Mouse (Mus musculus): ENCODE measurements at regions not wholly inside any gene's neighbourhood (a gene's known extent, or its start where the extent isn't known, plus 50 kb on each side); places are given as distances from the start of the nearest gene placed in this dataset.
"Not testable (repeated sequence)": the region's sequence is repeated elsewhere in the genome, so short reads cannot be mapped to it uniquely, and the experiment has no call there.

DNA sequence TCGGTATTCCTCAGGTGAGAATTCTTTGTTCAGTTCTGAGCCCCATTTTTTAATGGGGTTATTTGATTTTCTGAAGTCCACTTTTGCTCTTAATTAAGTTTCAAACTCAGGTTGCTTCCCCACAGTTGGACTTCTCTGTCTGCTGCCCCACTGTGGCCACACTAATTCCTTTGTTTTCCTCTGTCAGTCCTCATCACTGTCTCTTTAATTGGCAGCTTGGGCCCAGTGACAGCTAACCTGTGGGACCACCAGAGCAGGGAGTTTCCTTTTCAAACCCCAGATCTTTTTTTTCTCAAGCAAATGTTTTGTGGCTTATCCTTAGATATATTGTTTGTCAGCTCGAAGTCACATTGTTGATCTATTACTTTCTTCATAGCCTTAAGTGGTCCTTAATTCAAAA, 183.9 kb downstream of the Zfp619 start:
- TF ChIP-seq POU5F1 (IDR thresholded peaks at IDR 0.05; ENCODE audit: borderline replicate concordance, low read length), result no peak
- TF ChIP-seq NANOG (IDR thresholded peaks at IDR 0.05; ENCODE audit: borderline replicate concordance, low read length), result no peak
- Histone ChIP-seq H3K4me1 (replicated peaks; ENCODE audit: low read depth, low read length) (peaks cover 18% of the 10 kb centered on the region), H3K36me3 (ENCODE audit: insufficient read depth, low read length) (no peaks in the 10 kb centered on the region), H3K27me3 (ENCODE audit: insufficient read depth, low read length) (no peaks in the 10 kb centered on the region), H3K9me3 (ENCODE audit: low read length) (no peaks in the 10 kb centered on the region), H3K4me3 (replicated peaks; ENCODE audit: low read length) (no peak overlapping the region)

DNA sequence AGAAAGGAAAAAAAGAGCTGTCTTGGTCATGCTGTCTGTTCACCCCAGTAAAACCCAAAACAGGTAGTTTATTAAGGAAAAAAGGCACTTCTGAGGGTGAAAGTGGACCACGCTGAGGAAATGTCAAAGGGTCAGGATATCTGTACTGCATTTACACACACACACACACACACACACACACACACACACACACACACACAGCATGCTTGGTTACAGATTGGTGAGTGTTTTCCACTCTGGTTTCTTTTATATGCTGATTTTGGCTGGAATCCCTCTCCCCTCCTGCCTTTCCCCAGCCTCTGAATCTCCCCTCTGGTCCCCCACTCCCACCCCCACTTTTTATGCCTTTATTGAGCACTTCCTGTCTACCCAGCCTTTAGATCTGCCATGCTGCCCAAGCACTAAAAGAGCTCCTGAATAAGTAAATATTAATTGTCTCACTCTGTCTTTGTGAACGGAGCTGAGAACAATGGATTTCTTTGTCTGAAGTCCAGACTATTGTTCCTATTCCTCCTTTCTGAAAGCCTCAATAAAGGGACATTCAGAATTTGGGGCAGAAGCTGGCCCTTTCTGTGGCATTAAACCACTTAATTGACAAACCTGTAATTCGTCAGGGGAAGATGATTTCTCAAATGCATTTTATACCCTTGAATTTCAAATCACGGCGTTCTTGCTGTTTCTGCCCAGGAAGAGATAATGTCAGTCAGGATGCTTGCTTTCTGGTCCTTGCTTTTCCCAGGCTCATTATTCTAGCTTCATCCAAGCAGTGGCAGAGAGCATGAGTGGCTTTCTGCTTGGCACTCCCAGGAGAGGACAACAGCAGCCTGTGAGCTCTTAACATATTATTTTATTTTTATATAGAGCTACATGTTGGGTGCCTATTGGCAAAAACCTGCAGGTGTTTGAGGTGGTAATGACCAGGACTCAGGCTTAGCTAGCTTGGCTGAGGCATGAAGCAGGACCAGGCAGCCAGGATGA, 187.8 kb downstream of the Zfp619 start:
- Histone ChIP-seq H3K4me3 (replicated peaks; ENCODE audit: low read length) (no peak overlapping the region), H3K27me3 (ENCODE audit: insufficient read depth, low read length) (no peaks in the 10 kb centered on the region), H3K9me3 (ENCODE audit: low read length) (no peaks in the 10 kb centered on the region), H3K36me3 (ENCODE audit: insufficient read depth, low read length) (no peaks in the 10 kb centered on the region), H3K4me1 (replicated peaks; ENCODE audit: low read depth, low read length) (peaks cover 18% of the 10 kb centered on the region)
- no peak for TF ChIP-seq POU5F1 (IDR thresholded peaks at IDR 0.05; ENCODE audit: borderline replicate concordance, low read length)
- no peak for TF ChIP-seq CTCF (conservative IDR thresholded peaks at IDR 0.05; ENCODE audit: low read length)
- TF ChIP-seq NANOG (IDR thresholded peaks at IDR 0.05; ENCODE audit: borderline replicate concordance, low read length), result no peak

DNA sequence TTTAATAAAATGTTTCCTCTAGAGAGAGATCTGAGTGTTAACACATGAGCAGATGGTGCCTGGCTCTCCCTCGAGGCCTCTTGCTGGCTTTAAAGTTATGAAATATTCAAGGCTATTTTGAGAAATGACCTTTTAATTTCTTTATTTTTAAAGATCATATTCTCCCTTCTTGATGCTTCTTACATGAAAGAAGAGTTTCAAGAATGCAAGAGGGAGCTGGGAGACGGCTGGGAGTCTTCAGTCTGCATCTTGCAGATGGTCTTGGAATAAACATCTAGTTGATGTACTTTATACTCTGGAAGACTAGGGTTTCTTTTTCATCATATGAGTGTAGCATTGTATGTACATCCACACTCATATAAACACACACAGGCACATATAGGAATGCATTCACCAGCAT, 189.0 kb downstream of the Zfp619 start:
- Histone ChIP-seq H3K9me3 (ENCODE audit: low read length) (no peaks in the 10 kb centered on the region), H3K27me3 (ENCODE audit: insufficient read depth, low read length) (no peaks in the 10 kb centered on the region), H3K36me3 (ENCODE audit: insufficient read depth, low read length) (no peaks in the 10 kb centered on the region), H3K4me3 (replicated peaks; ENCODE audit: low read length) (no peak overlapping the region), H3K4me1 (replicated peaks; ENCODE audit: low read depth, low read length) (peaks cover 18% of the 10 kb centered on the region)
- no peak for TF ChIP-seq NANOG (IDR thresholded peaks at IDR 0.05; ENCODE audit: borderline replicate concordance, low read length)
- no peak for TF ChIP-seq CTCF (conservative IDR thresholded peaks at IDR 0.05; ENCODE audit: low read length)
- TF ChIP-seq POU5F1 (IDR thresholded peaks at IDR 0.05; ENCODE audit: borderline replicate concordance, low read length), result no peak

DNA sequence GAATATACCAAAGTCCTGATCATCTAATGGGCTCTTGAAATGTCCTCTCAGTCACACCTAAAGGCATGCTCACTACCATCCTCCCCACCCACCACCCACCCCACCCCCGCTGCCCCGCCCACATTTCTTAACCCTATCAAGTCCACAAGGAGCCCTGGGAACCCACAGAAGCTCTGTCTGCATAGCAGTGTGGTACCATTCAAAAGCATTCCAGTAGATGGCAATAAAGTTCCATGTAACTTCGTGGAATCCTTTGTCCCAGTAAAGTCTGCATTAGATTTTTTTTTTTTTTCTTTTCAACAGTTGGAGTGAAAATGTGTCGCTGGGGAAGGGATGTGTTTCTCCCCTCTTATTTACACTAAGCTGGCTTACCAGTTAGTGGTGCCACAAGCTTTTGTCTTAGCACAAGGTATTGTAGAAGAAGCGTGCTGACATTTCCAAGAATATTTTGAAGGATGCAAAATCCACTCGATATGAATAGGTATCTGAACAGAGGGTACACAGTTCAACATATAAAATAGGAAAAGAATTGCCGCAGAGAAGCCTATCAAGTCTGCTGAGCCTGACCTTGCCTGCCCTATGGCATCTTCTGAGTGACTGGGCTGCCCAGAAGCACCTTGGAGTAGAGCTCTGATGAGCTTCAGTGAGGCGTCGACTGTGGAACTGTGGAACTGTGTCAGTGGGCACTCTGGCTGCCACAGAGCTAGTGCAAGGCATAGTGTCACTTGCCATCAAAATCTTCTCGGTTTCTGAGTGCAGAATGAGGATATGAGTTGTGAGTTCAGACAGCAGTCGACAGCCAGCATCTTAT, 199.0 kb downstream of the Zfp619 start:
- no peaks in the 10 kb centered on the region; the same call in 1 of the 2 replicates for H3K27me3 ChIP-seq (ENCODE audit: insufficient read depth, low read length)
- H3K4me1 ChIP-seq (replicated peaks; ENCODE audit: low read depth, low read length), result peaks cover 5% of the 10 kb centered on the region; the same call in 1 of the 2 replicates
- no peak for TF ChIP-seq NANOG (IDR thresholded peaks at IDR 0.05; ENCODE audit: borderline replicate concordance, low read length)
- TF ChIP-seq CTCF (conservative IDR thresholded peaks at IDR 0.05; ENCODE audit: low read length), result no peak
- no peak for TF ChIP-seq POU5F1 (IDR thresholded peaks at IDR 0.05; ENCODE audit: borderline replicate concordance, low read length)
- H3K4me3 ChIP-seq (replicated peaks; ENCODE audit: low read length), result no peak overlapping the region
- H3K9me3 ChIP-seq (ENCODE audit: low read length), result peaks cover 7% of the 10 kb centered on the region; the same call in 1 of the 2 replicates
- H3K36me3 ChIP-seq (ENCODE audit: insufficient read depth, low read length), result no peaks in the 10 kb centered on the region

DNA sequence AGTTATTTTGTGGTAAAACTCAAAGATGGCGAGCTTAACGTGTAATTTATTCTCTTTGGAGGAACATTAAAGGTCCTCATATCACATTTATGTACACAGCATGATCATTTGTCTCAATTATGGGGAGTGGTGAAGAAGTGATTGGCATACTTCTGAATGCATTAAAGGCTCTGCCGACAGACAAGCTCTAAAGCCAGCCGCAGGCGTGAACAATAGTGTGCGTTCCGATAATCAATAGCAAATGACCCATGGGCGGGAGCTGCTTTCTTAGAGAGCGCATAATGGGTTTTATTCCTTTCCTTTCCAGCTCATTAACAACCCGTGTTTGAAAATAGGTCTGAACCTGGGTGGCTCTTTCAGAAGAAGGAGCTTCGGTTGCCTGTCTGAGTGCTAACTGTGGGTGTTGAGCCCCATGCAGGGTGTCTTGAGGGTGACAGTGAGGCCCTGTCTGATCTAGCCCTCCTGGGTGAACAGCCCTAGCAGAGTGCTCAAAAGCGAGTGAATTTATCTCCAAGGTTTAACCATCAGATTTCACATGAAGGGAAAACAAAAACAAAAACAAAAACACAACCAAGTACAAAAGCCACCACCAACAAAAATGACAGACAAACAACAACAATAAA, 210.5 kb downstream of the Zfp619 start:
- TF ChIP-seq CTCF (conservative IDR thresholded peaks at IDR 0.05; ENCODE audit: low read length), result no peak
- no peak for TF ChIP-seq POU5F1 (IDR thresholded peaks at IDR 0.05; ENCODE audit: borderline replicate concordance, low read length)
- TF ChIP-seq NANOG (IDR thresholded peaks at IDR 0.05; ENCODE audit: borderline replicate concordance, low read length), result no peak
- no peaks in the 10 kb centered on the region for H3K36me3 ChIP-seq (ENCODE audit: insufficient read depth, low read length)
- H3K27me3 ChIP-seq (ENCODE audit: insufficient read depth, low read length), result no peaks in the 10 kb centered on the region
- H3K9me3 ChIP-seq (ENCODE audit: low read length), result no peaks in the 10 kb centered on the region
- no peak overlapping the region for H3K4me3 ChIP-seq (replicated peaks; ENCODE audit: low read length)
- H3K4me1 ChIP-seq (replicated peaks; ENCODE audit: low read depth, low read length), result peaks cover 6% of the 10 kb centered on the region

DNA sequence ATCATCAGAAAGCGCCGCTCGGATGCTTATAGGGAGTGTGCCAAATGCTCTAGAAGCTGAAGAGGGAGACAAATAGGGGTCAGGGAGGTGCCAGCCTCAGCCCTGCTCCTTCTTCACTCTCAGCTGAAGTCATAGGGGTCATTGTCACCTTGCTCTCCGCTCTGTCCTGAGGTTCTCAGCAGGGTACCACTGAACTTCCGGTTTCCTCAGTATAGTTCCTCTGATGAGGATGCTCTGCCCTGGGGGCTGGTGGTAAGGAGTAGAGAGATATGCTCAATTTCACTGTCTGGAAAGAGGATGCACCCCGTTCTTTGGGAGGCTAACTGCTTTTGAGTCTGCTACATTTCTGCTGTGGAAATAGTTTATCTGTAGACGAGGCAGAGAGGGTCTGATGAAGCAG, 211.4 kb downstream of the Zfp619 start:
- Histone ChIP-seq H3K9me3 (ENCODE audit: low read length) (no peaks in the 10 kb centered on the region), H3K36me3 (ENCODE audit: insufficient read depth, low read length) (no peaks in the 10 kb centered on the region), H3K4me3 (replicated peaks; ENCODE audit: low read length) (no peak overlapping the region), H3K27me3 (ENCODE audit: insufficient read depth, low read length) (no peaks in the 10 kb centered on the region), H3K4me1 (replicated peaks; ENCODE audit: low read depth, low read length) (peaks cover 6% of the 10 kb centered on the region)
- no peak for TF ChIP-seq POU5F1 (IDR thresholded peaks at IDR 0.05; ENCODE audit: borderline replicate concordance, low read length)
- TF ChIP-seq CTCF (conservative IDR thresholded peaks at IDR 0.05; ENCODE audit: low read length), result no peak
- TF ChIP-seq NANOG (IDR thresholded peaks at IDR 0.05; ENCODE audit: borderline replicate concordance, low read length), result no peak

DNA sequence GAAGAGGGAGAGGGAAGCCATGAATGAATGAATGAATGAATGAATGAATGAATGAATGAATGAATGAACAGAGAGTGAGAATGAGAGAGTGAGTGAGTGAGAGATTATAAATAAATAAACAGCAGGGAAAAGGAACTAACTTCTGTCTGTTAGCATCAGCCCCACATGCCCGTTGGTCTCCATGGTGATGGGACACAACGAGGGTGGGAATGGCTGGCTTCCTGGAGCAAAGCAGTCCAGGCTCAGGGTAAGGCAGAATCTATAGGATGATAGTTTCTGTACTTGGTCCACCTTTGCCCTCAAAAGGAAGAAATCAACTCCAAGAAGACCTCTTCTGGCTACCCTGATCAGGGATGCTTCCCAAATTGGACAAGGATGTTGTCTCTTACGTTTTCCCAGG, 212.2 kb downstream of the Zfp619 start:
- Histone ChIP-seq H3K36me3 (ENCODE audit: insufficient read depth, low read length) (no peaks in the 10 kb centered on the region), H3K27me3 (ENCODE audit: insufficient read depth, low read length) (no peaks in the 10 kb centered on the region), H3K9me3 (ENCODE audit: low read length) (no peaks in the 10 kb centered on the region), H3K4me1 (replicated peaks; ENCODE audit: low read depth, low read length) (peaks cover 6% of the 10 kb centered on the region), H3K4me3 (replicated peaks; ENCODE audit: low read length) (no peak overlapping the region)
- TF ChIP-seq CTCF (conservative IDR thresholded peaks at IDR 0.05; ENCODE audit: low read length) (no peak), NANOG (IDR thresholded peaks at IDR 0.05; ENCODE audit: borderline replicate concordance, low read length) (no peak), POU5F1 (IDR thresholded peaks at IDR 0.05; ENCODE audit: borderline replicate concordance, low read length) (no peak)

DNA sequence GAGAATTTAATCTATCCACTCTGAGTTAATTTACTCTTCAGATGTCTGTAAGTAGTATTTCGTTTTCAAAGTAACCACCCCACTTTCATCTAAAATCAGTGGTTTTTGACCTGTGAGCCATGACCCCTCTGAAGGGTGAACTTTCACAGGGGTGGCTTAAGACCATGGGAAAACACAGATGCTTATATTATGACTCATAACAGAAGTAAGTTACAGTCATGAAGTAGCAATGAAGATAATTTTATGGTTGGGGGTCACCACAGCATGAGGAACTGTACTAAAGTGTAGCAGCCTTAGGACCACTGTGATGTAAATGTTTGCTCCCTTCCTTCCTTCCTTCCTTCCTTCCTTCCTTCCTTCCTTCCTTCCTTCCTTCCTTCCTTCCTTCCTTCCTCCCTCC, 215.2 kb downstream of the Zfp619 start:
- peaks cover 6% of the 10 kb centered on the region for H3K4me1 ChIP-seq (replicated peaks; ENCODE audit: low read depth, low read length)
- H3K9me3 ChIP-seq (ENCODE audit: low read length), result no peaks in the 10 kb centered on the region
- no peak overlapping the region for H3K4me3 ChIP-seq (replicated peaks; ENCODE audit: low read length)
- H3K27me3 ChIP-seq (ENCODE audit: insufficient read depth, low read length), result no peaks in the 10 kb centered on the region
- H3K36me3 ChIP-seq (ENCODE audit: insufficient read depth, low read length), result no peaks in the 10 kb centered on the region
- TF ChIP-seq CTCF (conservative IDR thresholded peaks at IDR 0.05; ENCODE audit: low read length), result no peak
- TF ChIP-seq NANOG (IDR thresholded peaks at IDR 0.05; ENCODE audit: borderline replicate concordance, low read length), result no peak
- TF ChIP-seq POU5F1 (IDR thresholded peaks at IDR 0.05; ENCODE audit: borderline replicate concordance, low read length), result no peak

DNA sequence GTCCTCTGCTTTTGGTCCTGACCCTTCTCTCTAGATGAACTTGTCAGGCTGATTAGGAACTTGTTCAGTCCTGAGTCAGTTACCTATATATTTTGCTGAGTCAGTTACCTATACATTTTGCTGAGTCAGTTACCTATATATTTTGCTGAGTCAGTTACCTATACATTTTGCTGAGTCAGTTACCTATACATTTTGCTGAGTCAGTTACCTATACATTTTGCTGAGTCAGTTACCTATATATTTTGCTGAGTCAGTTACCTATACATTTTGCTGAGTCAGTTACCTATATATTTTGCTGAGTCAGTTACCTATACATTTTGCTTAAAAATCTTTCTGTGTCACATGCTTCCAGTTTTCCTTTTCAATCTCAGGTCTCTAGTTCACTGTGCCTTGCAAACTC, 230.8 kb downstream of the Zfp619 start:
- H3K36me3 ChIP-seq (ENCODE audit: insufficient read depth, low read length); H3K27me3 ChIP-seq (ENCODE audit: insufficient read depth, low read length); H3K4me3 ChIP-seq (replicated peaks; ENCODE audit: low read length); H3K4me1 ChIP-seq (replicated peaks; ENCODE audit: low read depth, low read length): not testable (repeated sequence)
- H3K9me3 ChIP-seq (ENCODE audit: low read length), result peaks cover 29% of the 10 kb centered on the region

Data from E14TG2a.4 (cell line).